Mouse (Mus musculus) right cerebral cortex, adult 18-20 months (tissue): ENCODE measurements around the gene Gtpbp2.

ENCODE experiments used
- DNase-seq: peaks from one replicate; pipeline ENCODE4 v3.0.0; 2022; ENCODE audit warnings: mixed read lengths

Gene Gtpbp2

DNA sequence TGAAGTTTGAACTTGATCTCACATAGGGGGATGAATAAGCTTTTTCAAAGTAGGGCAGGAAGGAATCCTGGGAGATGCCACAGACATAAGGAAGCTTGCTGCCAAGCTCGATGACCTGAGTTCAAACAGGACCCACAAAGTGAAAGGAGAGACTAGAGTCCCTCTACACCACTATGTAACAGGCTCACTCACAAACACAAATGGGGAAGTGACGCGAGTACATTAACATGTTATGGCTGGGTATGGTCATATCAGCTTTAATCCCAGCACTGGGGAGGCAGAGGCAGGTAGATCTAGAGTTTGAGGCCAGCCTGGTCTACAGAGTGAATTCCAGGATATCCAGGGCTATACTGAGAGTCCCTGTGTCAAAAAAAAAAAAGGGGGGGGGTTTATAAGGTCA, 6.5 kb upstream of the Gtpbp2 start:
- no peak for DNase-seq

GRCm38 (mm10) chr17:46156680-46157079, 4.2 kb upstream of the Gtpbp2 start:
- DNase-seq: no peak

- DNase-seq: no peak
Measured at GRCm38 (mm10) chr17:46157131-46157530, 3.7 kb upstream of the Gtpbp2 start.

DNA sequence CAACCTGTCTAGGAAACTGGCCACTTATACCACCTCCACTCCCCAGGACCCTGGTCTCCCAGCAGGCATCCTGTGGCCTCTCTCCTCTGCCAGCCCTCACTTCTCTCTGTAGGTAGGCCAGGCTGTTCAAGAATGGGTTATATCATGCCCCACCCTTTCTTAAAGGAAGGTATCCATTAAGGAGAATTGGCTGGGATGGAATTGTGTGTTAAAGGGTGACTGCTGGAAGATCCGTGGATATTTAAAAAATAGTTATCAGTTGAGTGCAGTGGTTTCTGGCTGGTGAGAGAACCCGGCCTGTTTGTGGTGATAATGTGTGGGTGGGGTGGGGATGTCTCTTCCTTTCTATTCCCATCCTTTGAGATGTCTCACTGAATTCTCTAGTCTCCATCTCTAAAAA, 1.6 kb upstream of the Gtpbp2 start:
- DNase-seq: no peak

DNA sequence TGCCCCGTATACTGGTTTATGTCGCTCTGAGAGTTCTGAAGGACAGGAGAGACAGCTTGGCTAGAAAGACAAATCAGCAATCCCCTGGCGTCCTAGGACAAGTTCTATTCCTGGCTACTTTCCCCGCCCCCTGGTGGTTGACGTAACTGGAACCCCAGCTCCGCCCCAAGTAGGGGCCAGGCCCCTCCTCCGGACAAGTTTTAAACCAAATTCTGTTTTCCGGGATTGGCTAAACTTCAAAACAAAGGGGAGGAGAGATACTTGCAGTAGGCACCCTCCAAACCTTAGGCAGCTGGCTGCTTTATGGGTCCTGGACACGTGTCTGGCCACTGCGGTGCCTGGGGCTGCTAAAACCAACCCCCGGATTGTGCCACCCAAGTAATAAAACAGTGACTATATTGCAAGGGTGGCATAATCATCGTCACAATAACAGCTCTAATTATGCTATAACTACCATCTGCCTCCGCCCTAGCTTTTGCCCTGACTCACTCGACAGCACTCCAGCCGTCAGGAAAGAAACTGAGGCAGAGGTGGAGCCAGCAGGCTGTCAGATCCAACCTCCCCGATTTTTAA, 656 bp upstream of the Gtpbp2 start:
- peak; percentile 89 for DNase-seq

DNA sequence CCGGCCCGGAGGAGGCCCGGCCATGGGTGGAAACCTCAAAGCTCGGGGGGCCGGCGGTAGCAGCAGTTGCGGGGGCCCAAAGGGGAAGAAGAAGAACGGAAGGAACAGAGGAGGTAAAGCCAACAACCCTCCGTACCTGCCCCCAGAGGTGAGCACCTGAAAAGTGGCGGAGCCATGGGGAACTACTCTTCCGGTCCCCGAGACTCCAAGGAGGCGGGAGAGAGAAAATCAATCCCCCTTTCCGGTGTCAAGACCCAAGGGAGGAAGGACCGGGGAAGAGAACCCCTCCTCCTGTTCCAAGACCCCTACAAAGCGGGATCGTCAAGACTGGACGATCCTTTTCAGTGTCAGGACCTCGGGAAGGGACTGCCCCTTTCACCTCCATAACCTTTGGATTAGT, 347 bp downstream of the Gtpbp2 start:
- DNase-seq: no peak

- no peak for DNase-seq
Measured at GRCm38 (mm10) chr17:46161710-46162109, 878 bp downstream of the Gtpbp2 start.

DNA sequence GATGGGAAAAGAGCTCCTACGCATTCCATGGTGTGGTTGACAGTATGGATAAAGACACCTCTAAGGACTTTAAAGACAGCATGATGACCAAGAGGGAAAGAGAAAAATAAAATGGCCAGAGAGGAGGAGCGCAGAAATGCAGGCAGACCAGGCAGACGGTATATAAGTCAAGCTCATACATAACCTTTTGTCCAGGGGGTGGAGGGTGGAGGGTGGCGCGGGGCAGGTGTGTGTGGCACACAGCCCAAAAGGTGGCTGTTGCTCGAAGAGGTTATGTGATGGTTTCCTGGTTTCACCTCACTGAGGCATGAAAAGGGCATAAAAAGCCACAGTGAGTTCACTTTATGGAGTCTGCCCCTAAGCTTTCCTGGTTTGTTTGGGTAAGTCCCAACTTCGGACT, 1.7 kb downstream of the Gtpbp2 start:
- no peak for DNase-seq

DNA sequence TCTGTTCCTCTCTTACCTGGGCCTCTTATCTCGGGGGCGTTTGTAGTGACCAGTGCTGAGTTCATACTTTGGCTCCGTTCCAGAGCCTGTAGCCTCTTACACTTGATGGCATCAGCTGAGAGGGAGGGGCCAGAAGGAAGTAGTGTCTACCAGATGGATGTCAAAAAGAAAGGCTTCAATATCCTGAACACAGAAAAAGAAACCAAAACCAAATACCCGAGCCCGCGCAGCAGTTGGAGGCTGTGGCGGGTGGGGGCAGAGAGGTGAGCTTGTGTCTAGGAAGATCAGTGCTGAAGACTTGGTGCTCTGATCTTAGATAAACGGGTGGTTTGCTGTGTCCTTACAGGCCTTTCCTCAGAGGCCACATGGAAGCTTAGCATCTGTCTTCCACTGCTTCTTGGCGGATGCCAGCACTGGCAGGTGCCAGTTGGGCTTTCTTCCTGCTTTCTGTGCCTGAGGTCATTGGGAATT, 2.2 kb downstream of the Gtpbp2 start:
- no peak for DNase-seq

- DNase-seq: no peak
Measured at GRCm38 (mm10) chr17:46164301-46164700, 3.5 kb downstream of the Gtpbp2 start.

GRCm38 (mm10) chr17:46164791-46165190, 4.0 kb downstream of the Gtpbp2 start:
- DNase-seq: no peak

DNA sequence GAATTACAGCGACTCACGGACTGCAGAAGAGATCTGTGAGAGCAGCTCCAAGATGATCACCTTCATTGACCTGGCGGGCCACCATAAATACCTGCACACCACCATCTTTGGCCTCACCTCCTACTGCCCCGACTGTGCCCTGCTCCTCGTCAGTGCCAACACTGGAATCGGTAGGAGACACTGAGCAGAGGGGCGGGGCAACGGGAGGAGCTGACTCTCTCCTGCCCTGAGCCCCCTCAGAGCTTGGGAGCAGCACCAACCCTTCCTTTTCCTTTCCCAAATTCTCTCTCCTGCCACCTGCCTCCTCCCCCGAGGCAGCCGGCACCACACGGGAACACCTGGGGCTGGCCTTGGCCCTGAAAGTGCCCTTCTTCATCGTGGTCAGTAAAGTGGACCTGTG, 4.6 kb downstream of the Gtpbp2 start:
- no peak for DNase-seq

GRCm38 (mm10) chr17:46166270-46166669, 5.4 kb downstream of the Gtpbp2 start:
- DNase-seq: no peak

GRCm38 (mm10) chr17:46167014-46167413, 6.2 kb downstream of the Gtpbp2 start:
- DNase-seq: no peak

DNA sequence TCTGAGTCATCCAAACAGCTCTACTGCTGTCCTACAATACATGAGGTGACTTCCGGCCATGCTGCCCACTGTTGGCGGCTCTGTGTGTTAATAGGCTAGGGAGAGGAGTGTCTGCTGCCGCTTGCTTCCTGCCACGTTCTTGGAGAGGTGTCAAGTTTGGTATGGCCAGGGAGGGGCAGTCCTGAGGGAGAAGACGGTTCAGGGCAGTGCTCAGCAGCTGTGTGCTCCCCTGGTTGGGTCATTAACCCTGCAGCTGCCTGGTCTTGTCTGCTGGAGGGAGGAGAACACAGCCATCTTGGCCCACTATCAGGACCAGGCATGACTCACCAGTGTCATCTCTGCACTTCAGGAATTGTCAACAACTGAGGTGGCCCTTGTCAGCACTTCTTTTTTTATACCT, 7.5 kb downstream of the Gtpbp2 start:
- DNase-seq: no peak

DNA sequence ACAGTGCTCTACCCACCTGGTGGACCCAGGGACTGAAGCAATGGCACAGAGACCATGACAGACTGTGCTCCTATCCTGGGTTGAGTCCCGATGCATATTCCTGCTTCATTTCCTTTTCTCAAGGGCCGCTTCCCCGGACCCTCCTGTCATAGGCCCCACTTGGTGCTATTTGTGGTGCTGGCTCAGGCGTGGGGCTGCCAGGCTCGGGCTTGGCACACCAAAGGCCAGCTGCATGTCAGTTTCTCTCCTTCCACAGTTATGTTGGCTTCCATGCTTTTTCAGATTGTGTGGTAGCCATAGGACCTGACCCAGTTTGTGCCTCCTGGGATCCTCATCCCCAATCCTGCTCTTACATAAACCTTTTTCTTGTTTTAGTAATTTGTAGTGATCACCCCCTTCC, 7.9 kb downstream of the Gtpbp2 start:
- DNase-seq: no peak

DNA sequence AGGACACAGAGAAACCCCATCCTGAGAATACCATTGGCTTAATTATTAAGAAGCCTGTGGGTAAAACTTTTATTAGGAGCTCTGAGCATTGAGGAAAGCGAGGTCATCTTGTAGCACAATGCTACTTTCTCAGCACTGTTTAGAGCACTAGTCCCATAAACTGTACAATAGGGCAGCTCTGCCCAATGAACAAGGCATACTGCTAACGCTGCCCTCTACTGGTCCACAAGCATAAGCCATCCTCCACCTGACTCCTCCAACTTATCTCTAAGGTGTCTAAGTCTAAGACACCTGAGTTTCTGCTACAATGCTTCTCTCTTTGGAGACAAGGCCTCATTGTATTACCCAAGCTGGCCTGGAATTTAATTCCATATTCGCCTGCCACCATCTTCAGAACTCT, 9.7 kb downstream of the Gtpbp2 start:
- no peak for DNase-seq

- DNase-seq: no peak
Measured at GRCm38 (mm10) chr17:46182273-46182672, 21.4 kb downstream of the Gtpbp2 start.

DNA sequence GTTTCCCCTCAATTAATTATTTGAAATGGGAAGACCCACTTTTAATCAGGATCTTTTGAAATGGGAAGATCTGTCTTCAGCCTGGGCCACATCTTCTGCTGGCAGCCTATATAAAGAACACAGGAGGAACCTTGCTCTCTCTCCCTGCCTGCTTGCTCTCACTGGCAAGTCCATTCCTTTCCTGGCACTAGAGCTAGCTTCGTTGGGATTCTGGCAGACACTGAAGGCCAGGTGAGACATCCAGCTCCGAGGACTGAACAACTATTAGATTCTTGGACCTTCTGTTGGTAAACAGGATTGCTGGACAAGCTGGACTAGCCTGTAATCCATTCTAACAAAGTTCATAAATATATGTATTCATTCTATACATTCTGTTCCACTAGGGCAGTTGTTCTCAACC, 28.0 kb downstream of the Gtpbp2 start:
- DNase-seq: no peak

- no peak for DNase-seq
Measured at GRCm38 (mm10) chr17:46201151-46201550, 40.3 kb downstream of the Gtpbp2 start.

DNA sequence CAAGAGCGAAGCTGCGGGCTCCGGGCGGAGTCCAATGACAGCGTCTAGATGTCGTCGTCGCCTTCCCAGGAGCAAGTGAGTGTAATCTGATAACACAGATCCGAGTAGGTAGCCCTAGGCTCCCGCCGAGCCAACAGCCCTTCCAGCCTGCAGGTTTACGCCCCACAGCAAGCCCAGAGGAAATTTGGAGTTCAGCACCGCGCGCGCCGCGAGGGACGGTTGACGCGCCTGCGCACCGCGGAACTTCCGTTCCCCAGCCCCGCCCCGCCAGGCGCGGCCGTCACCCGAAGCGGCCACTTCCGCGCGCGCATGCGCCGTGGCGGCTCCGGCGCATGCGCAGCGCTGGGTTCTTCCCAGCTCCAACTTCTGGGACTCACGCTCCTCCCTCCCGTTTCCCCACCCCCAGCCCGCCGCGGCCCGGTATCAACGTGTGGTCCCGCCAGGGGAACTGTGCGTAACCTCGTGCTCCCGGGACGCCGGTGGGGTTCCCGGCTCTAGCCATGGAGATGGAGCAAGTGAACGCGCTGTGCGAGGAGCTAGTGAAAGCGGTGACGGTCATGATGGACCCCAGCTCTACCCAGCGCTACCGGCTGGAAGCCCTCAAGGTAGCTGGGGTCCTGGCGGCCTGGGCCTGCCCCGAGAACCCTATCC, 41.7 kb downstream of the Gtpbp2 start, which contains the start of the genes Polh and Xpo5:
Polh (minus strand) TSS at position 225 of the 651 bp plus-strand sequence.
Xpo5 (plus strand) TSS at position 362 of the 651 bp plus-strand sequence.
- peak; percentile 92 for DNase-seq

DNA sequence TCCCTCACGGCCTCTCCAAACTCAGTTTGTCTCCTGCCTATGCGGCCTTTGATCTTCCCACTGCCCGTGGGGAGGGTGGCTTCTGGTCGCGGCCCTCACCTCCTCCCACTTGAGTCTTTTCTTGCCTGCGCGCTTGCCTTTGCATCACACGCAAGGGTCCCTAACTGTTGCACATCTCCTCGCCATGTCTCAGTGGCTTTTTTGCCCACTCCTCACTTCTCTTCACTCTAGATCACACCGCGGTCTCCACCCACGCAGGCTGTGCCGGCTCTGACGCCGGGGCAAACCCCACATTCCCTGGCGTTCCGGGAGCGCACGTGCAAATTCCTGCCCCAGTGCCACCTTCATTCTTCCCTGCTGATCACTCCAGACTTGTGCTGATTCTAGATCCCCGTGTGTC, 42.2 kb downstream of the Gtpbp2 start:
- peak; percentile 42 for DNase-seq

- no peak for DNase-seq
Measured at GRCm38 (mm10) chr17:46206676-46207075, 45.8 kb downstream of the Gtpbp2 start.

- DNase-seq: no peak
Measured at GRCm38 (mm10) chr17:46210550-46210949, 49.7 kb downstream of the Gtpbp2 start.
